Mouse (Mus musculus) lung, adult 18-20 months (tissue): ENCODE data around the gene Gfra1.
A peak's percentile ranks its signal among the peaks of the same experiment; 100 is the strongest.

Experiments
- DNase-seq, 2 experiments: peaks; one replicate each; pipeline ENCODE4 v3.0.0; 2022; ENCODE audit warnings: mixed read lengths in 2 of 2

Gfra1 gene

GRCm38 (mm10) chr19:58313785-58314184, 141.9 kb downstream of the Gfra1 start:
- DNase-seq, result no peak

- no peak for DNase-seq
These were observed 143.2 kb downstream of the Gfra1 start for GRCm38 (mm10) chr19:58312492-58312891.

GRCm38 (mm10) chr19:58310334-58311315, 145.1 kb downstream of the Gfra1 start:
- no peak for DNase-seq

GRCm38 (mm10) chr19:58309620-58310275, 146.0 kb downstream of the Gfra1 start:
- no peak for DNase-seq

GRCm38 (mm10) chr19:58301105-58301504, 154.6 kb downstream of the Gfra1 start:
- no peak for DNase-seq

GRCm38 (mm10) chr19:58297926-58298325, 157.8 kb downstream of the Gfra1 start:
- no peak for DNase-seq

- no peak for DNase-seq
These were observed 158.9 kb downstream of the Gfra1 start for GRCm38 (mm10) chr19:58296842-58297190.

GRCm38 (mm10) chr19:58295986-58296841, 159.5 kb downstream of the Gfra1 start:
- no peak for DNase-seq

- no peak for DNase-seq
These were observed 167.6 kb downstream of the Gfra1 start for GRCm38 (mm10) chr19:58288145-58288544.

- DNase-seq, result peak; percentile 14 to 33
These were observed 180.4 kb downstream of the Gfra1 start for GRCm38 (mm10) chr19:58275281-58275680.

GRCm38 (mm10) chr19:58271815-58272214, 183.9 kb downstream of the Gfra1 start:
- DNase-seq, result peak; percentile 6 to 26

- no peak for DNase-seq
These were observed 184.9 kb downstream of the Gfra1 start for GRCm38 (mm10) chr19:58270778-58271177.

- DNase-seq, result no peak
These were observed 187.2 kb downstream of the Gfra1 start for GRCm38 (mm10) chr19:58268476-58268875.

GRCm38 (mm10) chr19:58266600-58266999, 189.1 kb downstream of the Gfra1 start:
- DNase-seq, result no peak

GRCm38 (mm10) chr19:58260934-58261333, 194.8 kb downstream of the Gfra1 start:
- no peak for DNase-seq

GRCm38 (mm10) chr19:58259250-58259649, 196.5 kb downstream of the Gfra1 start:
- DNase-seq, result peak in 1 of 2 experiments; percentile 31

- DNase-seq, result no peak
These were observed 199.2 kb downstream of the Gfra1 start for GRCm38 (mm10) chr19:58256485-58256884.

- no peak for DNase-seq
These were observed 200.3 kb downstream of the Gfra1 start for GRCm38 (mm10) chr19:58255394-58255793.

GRCm38 (mm10) chr19:58254172-58254571, 201.5 kb downstream of the Gfra1 start:
- no peak for DNase-seq

- no peak for DNase-seq
These were observed 204.0 kb downstream of the Gfra1 start for GRCm38 (mm10) chr19:58251698-58252097.

- no peak for DNase-seq
These were observed 204.6 kb downstream of the Gfra1 start for GRCm38 (mm10) chr19:58251095-58251494.

GRCm38 (mm10) chr19:58250237-58250636, 205.5 kb downstream of the Gfra1 start:
- DNase-seq, result no peak

GRCm38 (mm10) chr19:58244148-58244547, 211.6 kb downstream of the Gfra1 start:
- peak; percentile 14 to 34 for DNase-seq
